Mouse (Mus musculus) layer of hippocampus, adult 2 months (tissue): ENCODE measurements around the gene Hemgn. TPM values are rescaled to one million over a fixed set of nuclear protein-coding genes. Genes with fewer than 3 reads are reported as not detected.

Experiments
- DNase-seq, 2 experiments: peaks; one replicate each; pipeline ENCODE4 v3.0.0; 2022; ENCODE audit warnings: low spot score in 2 of 2
- H3K27ac ChIP-seq: fragments of 200-600 bp; 2 replicates; pipeline ENCODE4 v1.8.1; 2022
- H3K4me3 ChIP-seq: fragments of 200-600 bp; 2 replicates; pipeline ENCODE4 v1.8.1; 2022; ENCODE audit warnings: mild to moderate bottlenecking
- CTCF ChIP-seq: fragments of 200-600 bp; conservative IDR thresholded peaks from 2 replicates; pipeline ENCODE4 v1.8.1; 2022; ENCODE audit warnings: antibody characterized with exemption, mild to moderate bottlenecking, moderate library complexity
- total RNA-seq, 2 experiments: library from RNA; stranded (reverse); gene quantifications; 2 replicates each; pipeline ENCODE4 v1.2.3; 2021

The Hemgn gene
- total RNA-seq, 2 experiments from 2014 or later, result not detected

DNA sequence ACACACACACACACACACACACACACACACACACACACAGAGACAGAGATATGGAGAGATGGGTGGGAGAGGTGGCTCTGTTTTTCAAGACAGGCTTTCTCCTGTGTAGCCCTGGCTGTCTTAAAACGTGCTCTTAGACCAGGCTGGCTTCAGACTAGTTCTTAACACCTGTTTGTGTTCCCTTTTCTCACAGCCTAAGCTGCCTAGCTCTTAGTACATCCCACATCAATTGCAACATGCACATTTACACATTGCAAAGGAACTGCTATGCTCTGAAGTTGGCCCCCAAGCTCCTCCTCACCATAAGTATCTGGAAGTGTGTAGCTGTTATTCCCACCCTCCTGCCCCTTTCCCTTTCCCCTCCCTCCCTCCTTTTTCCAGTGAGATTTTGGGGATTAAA is 34.2 kb upstream of the Hemgn start:
- no peak overlapping the region for H3K27ac ChIP-seq
- no peak for DNase-seq
- TF ChIP-seq CTCF, result no peak
- H3K4me3 ChIP-seq, result no peak overlapping the region

DNA sequence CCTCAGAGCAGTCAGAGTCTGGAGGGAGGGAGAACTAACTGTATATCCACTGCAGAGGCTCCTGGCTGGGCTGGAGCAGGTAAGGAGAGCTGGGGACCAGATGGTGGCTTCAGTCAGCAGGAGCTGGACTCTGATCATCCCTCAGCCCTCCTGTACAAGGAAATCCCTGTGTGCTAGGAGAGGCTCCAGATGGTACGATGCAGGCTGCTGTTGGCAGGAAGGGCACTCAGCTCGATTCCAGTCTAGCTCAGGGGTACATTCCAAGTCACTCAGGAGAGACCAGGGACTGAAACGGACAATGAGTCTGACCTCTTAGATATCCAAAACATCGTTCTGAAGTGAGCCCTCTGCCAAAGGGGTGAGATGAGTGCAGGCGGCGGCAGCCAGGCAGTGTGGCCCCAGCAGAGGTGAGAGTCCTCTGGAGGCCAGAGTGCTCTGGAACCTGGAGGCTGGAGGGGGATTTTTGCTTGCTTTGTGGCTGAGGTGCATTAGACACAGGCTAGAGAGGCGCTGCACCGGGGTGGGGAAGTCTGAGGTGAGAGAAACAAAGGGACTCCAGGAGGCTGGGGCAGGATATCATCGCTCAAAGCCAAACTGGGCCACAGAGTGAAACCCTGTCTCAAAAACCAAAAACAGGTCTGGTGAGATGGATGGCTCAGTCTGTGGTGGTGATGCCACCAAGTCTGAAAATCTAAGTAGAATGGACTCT is 32.1 kb upstream of the Hemgn start:
- no peak overlapping the region for H3K4me3 ChIP-seq
- DNase-seq, result no peak
- H3K27ac ChIP-seq, result no peak overlapping the region
- TF ChIP-seq CTCF, result no peak

DNA sequence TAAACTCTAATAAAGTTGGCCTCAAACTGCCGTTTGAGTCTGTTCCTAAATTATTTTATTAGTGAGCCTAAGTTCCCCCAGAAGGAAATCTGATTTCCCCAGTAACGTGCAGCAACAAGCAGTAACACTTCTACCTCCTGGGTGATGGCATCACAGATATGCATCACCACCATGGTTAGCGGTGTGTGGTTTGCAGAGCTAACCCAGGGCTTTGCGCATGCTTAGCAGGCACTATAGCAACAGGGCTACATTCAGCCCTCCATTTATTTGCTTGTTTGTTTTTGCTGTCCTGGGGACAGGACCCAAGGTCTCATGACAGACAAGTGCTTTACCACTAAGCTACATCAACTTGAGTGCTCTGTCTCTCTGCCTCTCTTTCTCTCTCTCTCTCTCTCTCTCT is 29.2 kb upstream of the Hemgn start:
- no peak for TF ChIP-seq CTCF
- H3K27ac ChIP-seq, result no peak overlapping the region
- DNase-seq, result no peak
- no peak overlapping the region for H3K4me3 ChIP-seq

DNA sequence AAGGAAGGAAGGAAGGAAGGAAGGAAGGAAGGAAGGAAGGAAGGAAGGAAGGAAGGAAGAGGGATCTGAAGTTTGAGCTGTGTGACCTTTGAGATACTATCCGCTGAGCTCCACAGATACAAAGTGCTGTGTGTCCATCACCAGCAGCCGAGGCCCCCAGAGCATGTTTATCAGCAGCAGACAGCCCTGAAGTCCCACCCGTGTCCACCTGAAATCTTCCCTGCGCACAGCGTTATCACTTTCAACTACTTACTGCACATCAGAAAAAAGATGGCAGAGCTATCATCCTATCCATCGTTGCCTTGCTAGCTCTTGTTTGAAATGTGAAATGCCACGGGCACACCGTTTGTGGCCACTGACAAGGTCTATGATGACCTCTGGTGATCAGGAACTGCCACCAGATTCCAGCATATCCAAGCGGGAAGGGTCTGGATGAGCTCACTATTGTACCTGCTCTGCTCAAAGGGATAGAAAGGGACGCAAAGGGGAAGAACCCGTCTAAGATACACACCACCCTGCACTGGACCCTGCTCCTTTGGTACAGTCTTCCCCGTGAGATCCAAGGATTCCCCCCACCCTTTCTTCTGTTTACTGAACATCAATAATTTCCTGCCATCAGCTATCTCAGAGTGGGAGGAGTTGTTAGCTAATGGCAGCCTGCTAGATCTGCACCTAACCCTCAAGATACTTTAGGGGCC is 19.2 kb upstream of the Hemgn start:
- Histone ChIP-seq H3K4me3 (no peak overlapping the region), H3K27ac (no peak overlapping the region)
- no peak for DNase-seq
- TF ChIP-seq CTCF, result no peak

DNA sequence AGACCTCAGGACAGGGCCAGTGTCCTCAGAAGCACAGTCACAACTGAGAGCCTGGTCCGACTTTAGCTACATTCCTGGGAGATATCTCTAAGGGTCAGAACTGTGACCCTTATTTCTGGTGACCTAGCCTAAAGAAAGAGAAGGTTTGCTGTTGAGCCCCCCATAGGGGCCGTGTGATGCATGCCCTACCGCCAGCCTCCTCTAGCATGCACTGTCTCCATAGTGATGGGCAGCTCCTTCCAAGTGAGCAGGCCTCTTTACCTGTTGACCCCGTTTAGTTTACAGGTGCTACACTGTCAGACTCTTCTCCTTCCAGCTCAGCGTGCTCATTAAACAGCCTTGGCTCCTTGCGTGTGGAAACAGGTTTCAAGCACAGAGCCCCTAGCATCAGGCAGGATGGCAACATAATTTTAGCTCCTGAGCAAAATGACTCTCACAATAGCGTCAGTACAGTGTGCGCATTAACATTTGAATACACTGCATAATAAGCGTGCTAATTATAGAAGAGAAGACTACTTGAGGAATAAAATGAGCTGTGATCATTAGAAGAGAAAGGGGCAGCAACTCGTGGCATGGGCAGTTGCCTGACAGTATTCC is 15.7 kb upstream of the Hemgn start:
- H3K4me3 ChIP-seq, result no peak overlapping the region
- H3K27ac ChIP-seq, result peak overlapping the region; percentile 28; the same call in 1 of the 2 replicates
- TF ChIP-seq CTCF, result peak; percentile 27
- DNase-seq, result peak in 1 of 2 experiments; percentile 17

DNA sequence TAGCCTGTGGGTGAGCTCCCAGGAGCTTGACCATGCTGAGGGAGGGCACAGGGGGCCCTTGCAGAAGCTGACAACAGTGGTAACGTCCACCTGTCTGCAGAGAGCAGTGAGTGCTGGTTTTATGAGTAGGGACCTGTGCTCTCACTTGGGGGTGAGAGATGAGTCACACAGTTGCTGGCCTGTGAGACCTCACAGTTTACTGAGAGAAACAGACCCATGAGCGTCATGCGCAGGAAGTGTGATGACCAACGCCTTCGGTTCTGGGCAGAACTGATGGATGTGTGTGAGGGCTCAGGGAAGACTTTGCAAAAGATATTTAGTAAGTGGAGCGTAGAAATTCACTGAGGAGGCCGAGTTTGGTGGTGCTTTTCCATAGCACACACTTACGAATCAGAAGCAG is 9.3 kb upstream of the Hemgn start:
- H3K27ac ChIP-seq, result no peak overlapping the region
- TF ChIP-seq CTCF, result no peak
- no peak for DNase-seq
- H3K4me3 ChIP-seq, result no peak overlapping the region

DNA sequence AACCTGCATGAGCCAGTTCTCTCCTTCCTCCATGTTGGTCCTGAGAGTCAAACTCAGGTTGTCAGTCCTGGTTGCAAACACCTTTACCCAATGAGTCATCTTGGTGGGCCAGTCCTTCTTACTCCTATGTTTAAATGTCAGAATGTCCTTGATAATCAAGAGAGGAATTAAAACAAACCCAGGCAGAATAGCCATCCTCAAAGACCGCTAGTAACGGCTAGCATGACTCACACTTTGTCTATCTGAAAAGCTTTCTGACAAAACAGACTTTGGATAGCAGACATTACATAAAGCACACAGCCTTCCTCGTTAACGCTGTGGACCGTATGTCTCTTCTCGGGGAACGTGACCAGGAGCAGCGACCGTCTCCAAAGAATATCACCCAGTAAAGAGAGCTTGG is 5.5 kb upstream of the Hemgn start:
- TF ChIP-seq CTCF, result no peak
- no peak for DNase-seq
- no peak overlapping the region for H3K27ac ChIP-seq

DNA sequence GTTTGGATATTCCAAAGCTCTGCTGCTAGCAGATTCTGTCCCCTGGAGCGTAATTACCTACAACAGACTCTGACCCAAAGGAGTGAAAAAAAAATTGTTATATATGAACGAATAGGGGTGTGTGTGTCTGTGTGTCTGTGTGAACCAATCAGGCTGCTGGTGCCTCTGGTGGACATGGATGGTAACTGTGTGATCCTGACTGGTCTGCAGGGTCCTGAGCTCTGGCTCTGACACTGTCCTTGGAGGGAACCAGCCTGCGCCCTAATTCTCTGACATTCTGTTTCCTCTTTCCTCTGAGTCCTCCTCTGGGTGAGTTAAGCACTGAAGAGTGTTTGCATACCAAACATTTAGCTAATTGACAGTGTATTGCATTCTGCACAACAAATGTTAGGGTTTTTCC is 4.2 kb upstream of the Hemgn start:
- no peak overlapping the region for H3K27ac ChIP-seq
- peak; percentile 58 for TF ChIP-seq CTCF
- no peak overlapping the region for H3K4me3 ChIP-seq
- no peak for DNase-seq

More for the DNA sequence above, 5.5 kb upstream of the Hemgn start:
- H3K4me3 ChIP-seq, result no peak overlapping the region

DNA sequence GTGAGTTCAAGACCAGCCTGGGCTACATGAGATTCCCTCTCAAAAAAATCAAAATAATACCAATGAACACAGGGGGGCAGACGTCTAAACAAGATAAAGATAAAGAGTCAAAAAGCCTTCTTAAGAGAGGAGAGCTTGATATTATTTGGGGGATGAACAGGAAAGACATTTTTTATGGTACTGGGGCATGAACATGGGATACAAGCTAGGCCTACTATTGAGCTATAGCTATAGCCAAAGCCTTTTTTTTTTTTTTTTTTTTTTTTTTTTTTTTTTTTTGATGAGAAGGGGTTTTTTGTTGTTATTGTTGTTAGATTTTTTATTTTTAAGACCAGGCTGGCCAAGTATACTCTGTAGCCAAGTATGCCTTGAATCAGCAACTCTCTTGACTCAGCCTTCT is 1.2 kb downstream of the Hemgn start:
- H3K27ac ChIP-seq, result no peak overlapping the region
- no peak overlapping the region for H3K4me3 ChIP-seq
- peak; percentile 38 for TF ChIP-seq CTCF
- DNase-seq, result no peak

DNA sequence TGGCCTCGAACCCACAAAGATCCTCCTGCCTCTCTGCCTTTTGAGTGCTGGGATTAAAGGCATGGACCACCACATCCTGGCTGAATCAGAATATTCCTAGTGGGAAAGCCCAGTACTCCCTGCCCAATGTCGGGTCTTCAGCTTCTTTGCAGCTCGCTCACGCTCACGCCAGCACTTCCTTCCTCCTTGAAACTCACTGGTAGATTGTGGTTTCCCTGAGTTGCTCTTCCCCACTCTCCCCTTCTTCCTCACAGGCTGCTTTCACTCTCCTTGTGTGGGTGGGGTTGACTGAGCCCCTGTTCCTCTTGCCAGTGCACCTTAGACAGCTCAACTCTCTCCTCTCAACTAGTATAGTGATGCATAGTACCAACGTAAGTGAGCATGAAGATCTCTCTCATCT is 1.8 kb downstream of the Hemgn start:
- Histone ChIP-seq H3K4me3 (no peak overlapping the region), H3K27ac (no peak overlapping the region)
- DNase-seq, result no peak
- TF ChIP-seq CTCF, result no peak

DNA sequence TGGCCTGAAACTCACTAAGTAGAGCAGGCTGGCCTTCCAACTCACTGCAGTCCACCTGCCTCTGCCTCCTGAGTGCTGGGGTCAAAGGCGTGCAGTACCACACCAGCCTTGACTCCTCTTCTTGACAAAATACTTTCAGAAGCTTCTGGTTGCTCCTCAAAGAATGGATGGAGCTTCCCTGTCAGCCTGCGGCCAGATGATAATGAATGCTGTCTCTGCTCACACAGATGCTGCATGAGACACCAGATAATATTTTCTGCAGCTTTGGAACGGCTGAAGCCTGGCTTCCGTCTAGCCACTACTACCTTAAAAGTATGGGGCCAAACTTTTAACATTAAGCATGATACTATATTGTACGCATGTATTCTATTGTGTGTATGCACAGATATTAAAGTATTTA is 2.6 kb downstream of the Hemgn start:
- no peak for TF ChIP-seq CTCF
- H3K27ac ChIP-seq, result no peak overlapping the region
- DNase-seq, result no peak
- no peak overlapping the region for H3K4me3 ChIP-seq

DNA sequence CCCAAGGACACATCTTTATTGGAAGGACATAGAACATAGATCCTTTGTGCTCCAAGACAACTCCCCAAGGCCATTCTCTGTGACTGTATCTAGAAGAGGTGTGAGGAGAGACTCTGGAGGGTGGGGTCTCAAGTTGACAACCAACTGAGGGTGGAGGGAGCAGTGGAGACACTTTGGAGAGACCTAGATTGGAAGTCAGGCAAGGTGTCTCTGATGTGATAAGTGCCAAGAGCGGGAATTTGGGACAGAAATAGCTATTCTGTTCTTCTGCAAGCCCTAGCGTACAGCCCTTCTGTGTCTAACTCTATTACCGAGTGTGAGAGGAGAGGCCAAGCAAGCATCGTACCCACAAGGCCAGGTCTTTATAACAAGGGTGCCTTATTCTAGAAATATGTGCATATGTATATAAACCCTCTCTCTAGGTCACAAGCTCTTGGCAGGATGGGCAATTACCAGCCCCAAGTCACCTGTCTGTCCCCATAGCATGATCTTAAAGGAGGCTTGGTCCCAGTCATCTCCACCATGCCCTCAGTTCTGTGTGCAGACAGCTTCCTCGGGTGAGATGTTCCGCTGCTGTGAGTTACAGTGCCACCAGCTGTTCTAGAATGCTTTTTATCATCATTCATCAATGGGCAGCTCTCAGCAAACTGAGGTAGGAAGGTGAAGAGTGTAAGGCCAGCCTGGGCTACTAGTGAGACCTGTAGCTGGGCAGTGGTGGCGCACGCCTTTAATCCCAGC is 6.2 kb downstream of the Hemgn start:
- DNase-seq, result no peak
- no peak overlapping the region for H3K27ac ChIP-seq
- H3K4me3 ChIP-seq, result no peak overlapping the region
- no peak for TF ChIP-seq CTCF

DNA sequence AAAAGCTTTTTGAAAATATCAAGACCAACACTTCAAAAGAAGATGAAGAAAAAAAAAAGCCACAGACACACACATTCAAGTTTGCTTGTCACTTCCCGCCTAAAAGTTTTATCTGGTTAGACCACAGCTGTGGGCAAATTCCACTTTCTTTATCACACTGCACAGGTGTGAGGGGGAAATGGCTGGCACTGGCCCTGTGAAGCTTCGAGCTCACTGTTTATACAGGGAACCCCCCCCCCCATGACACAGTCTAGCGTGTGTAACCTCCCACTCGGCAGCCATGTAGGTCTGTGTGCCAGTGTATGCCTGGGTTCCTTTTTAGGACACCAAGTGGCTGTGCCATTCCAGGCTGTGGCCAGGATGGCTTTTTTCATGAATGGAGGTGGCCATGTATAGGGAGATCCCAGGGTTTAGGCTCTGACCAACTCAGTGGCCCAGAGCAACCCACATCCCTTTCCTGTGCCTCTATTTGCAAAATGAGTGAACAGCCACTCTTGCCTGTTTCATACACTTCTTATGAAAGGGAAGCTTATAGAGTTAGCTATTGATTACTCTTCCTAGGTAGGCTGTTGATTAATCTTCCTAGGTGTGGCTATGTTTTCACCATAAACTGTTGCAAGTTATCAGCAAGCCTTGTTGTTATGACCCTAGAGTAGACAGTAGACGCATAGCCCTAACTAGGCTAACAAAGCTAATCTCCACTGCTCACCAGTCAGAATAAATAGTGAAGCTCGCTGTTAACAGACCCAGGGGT is 9.1 kb downstream of the Hemgn start:
- DNase-seq, result no peak
- Histone ChIP-seq H3K4me3 (no peak overlapping the region), H3K27ac (no peak overlapping the region)
- no peak for TF ChIP-seq CTCF
